In the genomic region with DNA sequence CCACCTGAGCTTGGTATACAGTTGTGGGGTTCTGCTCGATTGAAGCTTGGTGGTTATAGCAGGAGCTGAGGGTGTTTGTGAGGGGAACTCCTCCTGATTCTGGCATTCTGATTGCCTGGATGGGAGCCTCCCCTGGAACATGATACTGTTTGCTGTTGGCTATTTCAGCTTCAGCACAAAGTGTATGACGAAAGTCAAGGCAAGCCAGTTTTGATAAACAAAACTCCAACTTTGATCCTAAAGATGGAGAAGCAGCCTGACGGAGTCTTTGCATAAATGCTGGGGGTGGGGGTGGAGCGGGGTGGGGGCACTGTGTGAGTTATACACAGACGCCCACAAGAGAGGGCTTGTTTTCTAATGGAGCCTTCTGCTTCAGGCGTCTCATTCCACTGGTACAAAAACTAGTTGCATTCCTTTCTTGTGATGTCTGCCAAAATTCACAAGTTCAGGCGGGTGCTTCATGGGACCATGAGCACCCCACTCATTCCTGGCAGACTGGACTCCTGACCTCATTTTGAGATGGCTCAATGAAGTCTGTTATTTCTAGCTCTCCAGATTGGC, we compare ENCODE assay signal across 8 mouse cellular contexts. TPM values are rescaled to one million over a fixed set of nuclear protein-coding genes. Genes with fewer than 3 reads are reported as not detected.
DNase-seq lines count a peak whose midpoint lies in the region; ATAC-seq and TF ChIP-seq lines count a peak whose summit lies in the region.

No protein-coding gene starts in this region.

- H3K4me3 ChIP-seq in bone marrow macrophage, adult 2 months (ENCODE audit: insufficient read depth, low read length) = no peak overlapping the region

- H3K27ac ChIP-seq in bone marrow macrophage, adult 2 months (ENCODE audit: insufficient read depth, low read depth, low read length) = peak overlapping the region; percentile 92

- no peak for TF ChIP-seq POLR2A in bone marrow macrophage, adult 2 months (IDR thresholded peaks at IDR 0.05; ENCODE audit: borderline replicate concordance, low read depth, low read length)

- peaks cover 78% of the 10 kb centered on the region for H3K4me1 ChIP-seq in bone marrow macrophage, adult 2 months (ENCODE audit: control insufficient read depth, insufficient read depth, low read length)

- no peak for TF ChIP-seq CTCF in bone marrow macrophage, adult 2 months (IDR thresholded peaks at IDR 0.05; ENCODE audit: low read depth, low read length)

- DNase-seq in frontal cortex, postnatal 10 days (ENCODE audit: low spot score in 2 of 2) = peak; percentile 8
- no peak for DNase-seq in frontal cortex, postnatal 25 days (ENCODE audit: low spot score in 2 of 2)
- DNase-seq in heart, adult 9 months (ENCODE audit: low spot score in 2 of 2) = peak; percentile 68 to 75
- DNase-seq in kidney, postnatal 4 days = peak; percentile 33 to 67
- DNase-seq in layer of hippocampus, adult 8-10 months (ENCODE audit: low spot score in 2 of 2) = no peak
- DNase-seq in thymus, adult 18-20 months = no peak

- ATAC-seq in megakaryocyte progenitor cell, adult 5-6 weeks (replicated peaks; ENCODE audit: poor library complexity) = no peak

RNA-seq across cellular contexts. Expression of a gene that starts 30.2 kb away (rescaled TPM):
- 1,731 and 1,752 TPM in 2 replicates for polyA plus RNA-seq in bone marrow macrophage, adult 2 months (2012; ENCODE audit: insufficient read depth, insufficient read length, missing spikeins)
- 30.9 and 31.8 TPM in 2 replicates for total RNA-seq in megakaryocyte progenitor cell, adult 5-6 weeks (2015)
- 35.4 and 40.8 TPM in 2 replicates for total RNA-seq in megakaryocyte progenitor cell, adult 5-6 weeks (2017)
- 100 to 1,000 TPM; 110 to 244 (median 174) TPM for total RNA-seq in layer of hippocampus, adult 8-10 months (2022)

RNA-seq across cellular contexts. Expression of a gene that starts 31.2 kb away (rescaled TPM):
- polyA plus RNA-seq in bone marrow macrophage, adult 2 months (2012; ENCODE audit: insufficient read depth, insufficient read length, missing spikeins) = 46.3 and 47.8 TPM in 2 replicates
- total RNA-seq in megakaryocyte progenitor cell, adult 5-6 weeks (2015) = 0.44 and 3.3 TPM in 2 replicates
- total RNA-seq in megakaryocyte progenitor cell, adult 5-6 weeks (2017) = 1.7 and 2.7 TPM in 2 replicates
- total RNA-seq in layer of hippocampus, adult 8-10 months (2022) = 10 to 100 TPM; 10.7 to 13.9 (median 11.2) TPM

Comparison
In these comparisons a context has a peak if more than half of its experiments do, and no peak if none do; other contexts are left out.
1. DNase-seq: peak in frontal cortex, postnatal 10 days (2 of 2), heart, adult 9 months (2 of 2) and kidney, postnatal 4 days (2 of 2); none in frontal cortex, postnatal 25 days (0 of 2), layer of hippocampus, adult 8-10 months (0 of 2) and thymus, adult 18-20 months (0 of 2).